Mouse (Mus musculus): Measurements from ENCODE around the gene Wdr4.

DNA sequence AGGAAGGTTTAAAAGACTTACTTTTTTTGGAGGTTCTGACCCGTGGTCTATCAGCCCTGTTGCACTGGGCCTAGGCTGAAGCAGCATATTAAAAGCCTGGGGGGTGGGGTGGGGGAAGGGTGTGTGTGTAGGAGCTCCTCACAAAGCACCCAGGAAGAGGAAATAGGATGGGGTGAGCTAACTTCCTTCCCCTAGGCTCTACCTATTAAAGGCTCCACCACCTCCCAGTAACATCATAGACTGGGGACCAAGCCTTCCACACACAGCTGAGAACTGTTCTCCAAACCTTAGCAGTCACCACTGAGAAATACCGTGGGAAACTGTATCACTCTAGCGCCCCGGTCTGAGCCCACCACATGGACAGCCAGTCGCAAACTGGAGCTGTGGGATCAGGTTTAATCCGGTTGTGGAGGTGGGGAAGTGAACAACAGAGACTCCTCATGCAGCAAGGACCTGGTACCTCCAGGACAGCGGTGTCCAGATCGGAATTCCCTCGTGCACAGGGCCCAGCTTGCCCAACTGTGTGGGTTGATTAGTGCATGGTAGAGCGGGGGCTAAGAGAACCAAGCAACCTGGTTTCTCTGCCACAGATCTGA is 38.3 kb upstream of the Wdr4 start:
- no peak for TF ChIP-seq REST (IDR thresholded peaks at IDR 0.05; ENCODE audit: insufficient read depth, insufficient read length)
- no peak for TF ChIP-seq POLR2A (IDR thresholded peaks at IDR 0.05; ENCODE audit: insufficient read length, low read depth)
- TF ChIP-seq SRF (IDR thresholded peaks at IDR 0.05; ENCODE audit: control insufficient read depth, insufficient read length, low read depth) = no peak

All from myocyte (in vitro differentiated cells).